Mouse (Mus musculus) monocyte, adult 5-6 weeks (primary cell): ENCODE measurements around the gene Ppia. TPM values are rescaled to one million over a fixed set of nuclear protein-coding genes. Genes with fewer than 3 reads are reported as not detected.
"Not testable (repeated sequence)": the region's sequence is repeated elsewhere in the genome, so short reads cannot be mapped to it uniquely, and the experiment has no call there.

ENCODE experiments used
- ATAC-seq: fragments of 153-309, 156-312 bp; replicated peaks from 2 replicates; pipeline ENCODE4 v1.8.0; 2017; ENCODE audit warnings: mild to moderate bottlenecking; ENCODE audit not compliant: low TSS enrichment, insufficient number of reproducible peaks, severe bottlenecking, poor library complexity, low FRiP score
- total RNA-seq: library from RNA; stranded (forward); fragments of 200-1000, 200-491, 200-594 nt; gene quantifications from 3 replicates; pipeline ENCODE4 v1.2.3, GENCODE M21; 2017

Ppia gene
- 917 to 1,280 TPM (median 1,115 TPM) in 3 replicates for total RNA-seq

GRCm38 (mm10) chr11:6414751-6415550 is at the start of gene Ppia:
Gene Ppia, plus strand, starts transcription at chr11:6415443.
- no peak; the same call in none of the 2 replicates for ATAC-seq

GRCm38 (mm10) chr11:6365885-6366284 is 49.4 kb upstream of the Ppia start:
- peak; percentile 93 for ATAC-seq

GRCm38 (mm10) chr11:6366434-6366833 is 48.8 kb upstream of the Ppia start:
- no peak for ATAC-seq

- ATAC-seq, result no peak
These were observed 48.1 kb upstream of the Ppia start for GRCm38 (mm10) chr11:6367156-6367555.

GRCm38 (mm10) chr11:6367986-6368385 is 47.3 kb upstream of the Ppia start:
- ATAC-seq, result not testable (repeated sequence)

- no peak for ATAC-seq
These were observed 43.7 kb upstream of the Ppia start for GRCm38 (mm10) chr11:6371376-6372155.

GRCm38 (mm10) chr11:6372784-6373183 is 42.5 kb upstream of the Ppia start:
- no peak for ATAC-seq

- ATAC-seq, result no peak
These were observed 34.3 kb upstream of the Ppia start for GRCm38 (mm10) chr11:6380916-6381315.

GRCm38 (mm10) chr11:6388126-6388725 is 27.0 kb upstream of the Ppia start:
- ATAC-seq, result no peak

- peak; percentile 68 for ATAC-seq
These were observed 26.4 kb upstream of the Ppia start, which contains the start of gene Zmiz2 for GRCm38 (mm10) chr11:6388726-6389413. Gene Zmiz2, plus strand, starts transcription at chr11:6389074.

GRCm38 (mm10) chr11:6389483-6389921 is 25.7 kb upstream of the Ppia start:
- no peak for ATAC-seq

GRCm38 (mm10) chr11:6390376-6391053 is 24.7 kb upstream of the Ppia start:
- no peak for ATAC-seq

GRCm38 (mm10) chr11:6391516-6392276 is 23.5 kb upstream of the Ppia start:
- peak; percentile 44 for ATAC-seq

GRCm38 (mm10) chr11:6392857-6393256 is 22.4 kb upstream of the Ppia start:
- ATAC-seq, result no peak

GRCm38 (mm10) chr11:6393866-6394265 is 21.4 kb upstream of the Ppia start:
- ATAC-seq, result no peak

GRCm38 (mm10) chr11:6395565-6395964 is 19.7 kb upstream of the Ppia start:
- no peak for ATAC-seq

GRCm38 (mm10) chr11:6398141-6398540 is 17.1 kb upstream of the Ppia start:
- no peak for ATAC-seq
